Mouse (Mus musculus) liver, adult 2 months (tissue): ENCODE data around the gene Bcl11a.

ENCODE experiments used
- CTCF ChIP-seq: fragments of 200-500 bp; IDR thresholded peaks from 2 replicates; pipeline ENCODE4 v1.5.1; 2011; ENCODE audit warnings: low read depth, low read length, control low read depth
- POLR2A ChIP-seq: fragments of 200-500 bp; IDR thresholded peaks from 2 replicates; pipeline ENCODE4 v1.6.1; 2011; ENCODE audit warnings: low read length, control low read depth; ENCODE audit not compliant: insufficient read depth; ENCODE audit errors: extremely low read depth

DNA sequence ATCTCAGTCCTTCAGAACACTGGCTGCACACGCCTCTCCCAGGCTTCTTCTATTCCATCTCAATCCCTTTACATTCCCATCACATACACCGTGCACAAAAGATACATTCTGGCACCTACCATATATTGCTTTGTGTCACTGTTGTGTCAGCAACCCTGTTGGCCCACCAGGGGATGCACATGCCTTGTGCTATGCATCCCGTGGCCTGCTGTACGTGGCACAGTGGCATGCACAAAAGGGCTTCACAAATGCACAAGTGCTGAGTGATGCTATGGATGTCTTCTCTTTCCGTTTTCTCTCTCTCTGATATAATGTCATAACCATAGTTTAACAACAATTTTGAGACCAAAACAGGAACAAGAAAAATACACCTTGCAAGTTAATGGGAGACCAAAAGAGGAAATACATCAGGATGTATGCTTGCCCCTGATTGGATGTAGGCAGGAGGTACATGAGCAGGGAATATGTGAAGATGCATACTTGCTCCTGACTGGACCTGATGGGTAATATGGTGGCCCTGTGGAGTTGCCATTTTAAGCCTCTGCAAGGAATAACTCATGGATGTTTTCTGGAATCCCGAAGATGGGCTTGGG is 140.0 kb downstream of the Bcl11a start:
- no peak for TF ChIP-seq CTCF
- TF ChIP-seq POLR2A, result no peak
